Mouse (Mus musculus) left cerebral cortex, postnatal 10 days (tissue): ENCODE measurements around the gene Retreg1. TPM values are rescaled to one million over a fixed set of nuclear protein-coding genes. Genes with fewer than 3 reads are reported as not detected.

ENCODE experiments used
- DNase-seq, 2 experiments: peaks; one replicate each; pipeline ENCODE4 v3.0.0; 2021 to 2022; ENCODE audit warnings: low spot score in 2 of 2, mixed read lengths in 1 of 2; ENCODE audit errors: extremely low spot score in 1 of 2
- intact Hi-C: fragments of 180-260 bp; cut with DNase I; formaldehyde crosslinking; loops from one replicate; pipeline ENCODE4 v1.15.1; 2025
- total RNA-seq, 2 experiments: library from RNA; stranded (reverse); gene quantifications; 2 replicates each; pipeline ENCODE4 v1.2.3; 2021

The Retreg1 gene
- total RNA-seq, 2 experiments from 2014 or later = 42.1 to 44.2 TPM

DNA sequence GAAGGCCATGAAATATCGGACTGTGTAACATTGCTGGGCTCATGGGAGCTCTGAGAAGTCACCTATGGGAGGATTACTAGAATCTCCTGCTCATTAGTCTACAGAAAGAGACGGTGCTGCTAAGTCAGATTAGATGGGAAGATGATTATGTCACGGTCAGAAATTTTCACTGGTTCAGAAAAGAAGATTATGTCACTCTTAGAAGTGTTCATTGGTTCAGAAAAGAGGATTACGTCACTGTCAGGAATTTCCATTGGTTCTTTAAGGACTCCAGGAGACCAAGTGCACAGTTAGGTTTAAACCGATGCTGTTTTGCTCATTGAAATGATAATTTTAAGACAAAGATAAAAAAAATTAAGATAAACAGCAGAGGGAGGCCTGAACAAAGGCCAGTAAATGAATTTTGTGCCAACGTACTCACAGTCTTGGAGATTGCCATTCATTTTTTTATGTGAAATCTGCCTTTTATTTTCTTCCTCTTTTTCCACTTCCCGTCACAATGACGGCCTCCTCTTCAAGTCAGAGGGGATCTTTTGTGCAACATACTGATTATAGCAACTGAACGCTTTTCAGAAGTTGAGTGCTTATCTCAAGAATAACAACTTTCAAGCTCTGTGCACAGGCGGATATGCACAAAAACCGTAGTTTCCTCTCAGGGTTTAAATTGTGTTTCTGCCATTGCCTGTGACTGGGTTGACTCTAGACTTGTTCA is 67.0 kb downstream of the Retreg1 start:
- intact Hi-C loops = no loop called here
- no peak for DNase-seq

DNA sequence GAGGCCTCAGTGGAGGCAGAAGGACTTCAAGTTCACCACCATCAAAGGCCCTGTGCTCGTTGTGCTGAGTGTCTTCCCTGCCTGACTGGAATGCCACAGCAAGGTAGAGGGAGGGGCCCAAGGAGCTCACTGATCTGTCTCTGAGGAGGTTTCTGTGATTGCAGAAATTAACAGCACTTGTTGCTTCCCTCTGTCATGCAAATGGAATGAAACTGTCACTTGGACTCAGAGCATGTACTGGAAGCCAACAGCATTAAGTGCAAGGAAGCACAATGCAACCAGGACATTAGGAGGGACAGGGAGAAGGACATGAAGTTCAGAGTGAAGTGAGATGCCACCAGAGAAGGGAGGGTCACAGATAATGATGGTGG is 67.5 kb downstream of the Retreg1 start:
- no peak for DNase-seq
- intact Hi-C loops = no loop called here

DNA sequence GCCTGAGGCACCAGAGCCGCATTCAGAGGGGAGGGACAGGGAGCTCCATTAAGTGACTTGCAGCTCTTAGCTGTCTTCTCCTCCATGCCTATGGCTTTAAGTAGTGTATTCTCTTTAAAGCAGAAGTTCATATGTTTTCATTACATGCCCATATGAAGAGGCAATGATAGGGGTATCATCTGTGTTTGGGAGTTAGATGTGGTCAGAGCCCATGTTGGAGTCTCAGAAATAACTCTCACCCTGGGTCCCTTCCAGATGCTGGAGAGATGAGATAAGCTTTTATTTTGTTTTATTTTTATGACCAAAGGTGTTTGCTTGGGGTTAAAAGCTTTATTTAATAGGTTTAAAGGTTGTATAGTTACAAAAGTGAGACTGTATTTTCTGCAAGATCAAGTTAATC is 67.9 kb downstream of the Retreg1 start:
- intact Hi-C loops = no loop called here

DNA sequence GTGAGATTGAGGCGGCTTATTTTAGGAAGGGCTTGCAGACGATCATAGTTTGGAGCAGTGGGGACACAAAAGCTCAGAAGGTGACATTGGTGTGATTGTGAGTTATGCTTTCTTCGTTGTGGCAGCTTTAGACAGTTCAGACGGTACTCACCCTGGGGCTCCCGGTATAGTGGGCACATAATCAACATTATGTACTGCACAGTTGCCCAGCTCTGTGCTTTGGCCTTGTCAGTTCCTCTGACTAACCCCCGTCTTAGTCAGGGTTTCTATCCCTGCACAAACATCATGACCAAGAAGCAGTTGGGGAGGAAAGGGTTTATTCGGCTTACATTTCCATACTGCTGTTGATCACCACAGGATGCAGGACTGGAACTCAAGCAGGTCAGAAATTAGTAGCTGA is 69.9 kb downstream of the Retreg1 start:
- DNase-seq = no peak
- intact Hi-C loops = no loop called here

More for the DNA sequence above, 67.9 kb downstream of the Retreg1 start:
- no peak for DNase-seq

DNA sequence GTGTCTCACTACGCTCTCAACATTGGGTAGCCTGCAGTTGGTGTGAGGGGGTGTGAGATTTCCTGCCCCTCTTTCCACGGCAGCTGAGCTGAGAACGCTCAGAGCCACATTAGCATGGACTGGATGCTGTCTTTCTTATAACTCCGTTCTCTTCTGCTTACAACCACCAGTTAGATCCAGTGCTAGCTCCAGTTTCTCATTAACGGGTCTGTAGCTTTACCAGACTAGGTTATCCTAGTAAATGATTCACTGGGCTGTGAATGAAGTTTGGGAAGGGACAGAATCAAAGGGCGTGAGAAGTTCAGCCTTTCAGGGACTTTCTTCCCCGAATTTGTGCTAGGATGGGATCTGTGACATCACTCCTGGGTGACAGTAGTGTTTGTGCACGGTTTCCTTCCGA is 70.7 kb downstream of the Retreg1 start:
- no peak for DNase-seq

DNA sequence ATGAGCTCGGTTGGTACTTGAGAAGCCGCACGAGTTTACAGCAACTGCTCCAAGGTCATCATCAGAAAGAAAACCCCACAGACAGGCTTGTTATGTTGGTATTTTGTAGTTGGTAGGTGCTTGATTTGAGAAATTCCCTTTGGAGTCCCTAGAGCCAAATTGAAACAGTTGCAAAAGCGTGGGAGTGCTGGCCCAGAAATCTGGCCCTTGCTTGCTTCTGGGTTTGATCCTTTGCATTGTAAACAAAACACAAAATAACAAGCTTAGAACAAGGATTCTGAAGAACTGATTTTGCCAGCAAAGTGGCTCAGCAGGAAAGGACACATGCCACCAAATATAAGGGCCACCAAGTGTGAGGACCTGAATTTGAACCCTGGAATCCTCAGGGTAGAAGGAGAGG is 71.2 kb downstream of the Retreg1 start:
- no peak for DNase-seq
- intact Hi-C loops = no loop called here

More for the DNA sequence above, 70.7 kb downstream of the Retreg1 start:
- intact Hi-C loops = no loop called here

DNA sequence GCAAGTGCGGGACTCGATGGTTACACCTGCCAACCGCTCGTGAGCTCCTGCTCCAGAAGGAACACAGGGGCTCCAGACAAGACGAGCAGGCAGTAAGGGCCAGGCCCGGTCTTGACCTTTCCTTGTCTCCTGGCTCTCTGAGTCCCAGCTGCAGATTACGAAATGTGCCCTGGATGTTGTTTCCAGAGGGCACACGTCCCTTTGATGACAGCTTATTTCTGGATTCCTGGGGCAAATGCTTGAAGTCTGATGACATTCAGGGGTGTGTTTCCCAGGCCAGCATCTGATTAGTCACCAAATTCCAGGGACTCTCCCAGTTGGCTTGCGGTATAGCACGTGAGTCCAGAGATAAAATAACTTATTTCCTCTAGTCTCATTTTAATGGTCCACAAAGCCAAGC is 72.0 kb downstream of the Retreg1 start:
- intact Hi-C loops = no loop called here
- no peak for DNase-seq

DNA sequence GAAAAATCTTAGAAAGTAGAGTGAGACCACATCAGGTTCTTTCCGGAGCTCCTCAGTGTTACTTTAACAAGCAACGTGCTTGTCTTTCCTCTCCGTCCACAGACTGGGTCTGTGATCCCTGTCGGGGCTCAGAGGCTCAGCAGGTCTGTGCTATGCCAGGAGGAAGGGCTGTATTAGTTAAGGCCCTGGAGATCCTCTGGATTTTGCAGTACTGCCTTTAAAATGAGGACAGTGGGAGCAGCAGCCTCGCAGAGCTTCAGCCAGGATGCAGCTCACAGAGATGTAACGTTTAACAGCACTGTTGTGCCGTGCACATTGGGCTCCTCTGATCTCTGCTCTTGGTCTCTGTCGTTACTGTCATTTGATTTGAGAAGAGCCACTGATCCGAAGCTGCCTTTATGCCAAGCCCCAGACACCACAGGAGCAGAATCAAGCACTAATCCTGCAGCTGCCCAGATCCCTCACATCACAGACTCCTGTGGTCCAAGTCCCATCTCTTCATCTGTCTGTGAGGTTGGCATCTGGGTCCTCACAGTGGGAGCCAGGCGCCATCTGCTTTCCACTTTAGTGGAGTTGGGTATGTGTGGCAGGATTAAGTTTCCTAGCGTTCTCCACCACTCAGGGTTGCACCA is 72.7 kb downstream of the Retreg1 start:
- intact Hi-C loops = no loop called here
- no peak for DNase-seq

DNA sequence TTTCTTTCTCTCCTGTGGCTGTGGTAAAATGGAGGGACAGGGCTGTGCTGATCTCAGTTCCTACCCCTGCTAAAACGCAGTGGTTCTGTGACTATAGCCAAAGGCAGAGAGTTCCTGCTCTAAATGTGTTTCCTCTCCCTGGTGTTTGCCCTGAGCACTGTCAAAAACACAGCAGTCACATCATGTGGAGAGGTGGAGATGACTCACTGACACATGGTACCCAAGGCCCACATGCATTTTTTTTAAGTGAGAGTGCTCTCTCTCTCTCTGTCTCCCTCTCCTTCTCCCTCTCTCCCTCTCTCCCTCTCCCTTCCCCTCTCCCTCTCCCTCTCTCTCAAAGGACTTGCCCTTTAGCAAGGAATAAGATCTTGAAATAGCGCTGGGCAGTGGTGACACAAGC is 73.3 kb downstream of the Retreg1 start:
- intact Hi-C loops = no loop called here
- no peak for DNase-seq

DNA sequence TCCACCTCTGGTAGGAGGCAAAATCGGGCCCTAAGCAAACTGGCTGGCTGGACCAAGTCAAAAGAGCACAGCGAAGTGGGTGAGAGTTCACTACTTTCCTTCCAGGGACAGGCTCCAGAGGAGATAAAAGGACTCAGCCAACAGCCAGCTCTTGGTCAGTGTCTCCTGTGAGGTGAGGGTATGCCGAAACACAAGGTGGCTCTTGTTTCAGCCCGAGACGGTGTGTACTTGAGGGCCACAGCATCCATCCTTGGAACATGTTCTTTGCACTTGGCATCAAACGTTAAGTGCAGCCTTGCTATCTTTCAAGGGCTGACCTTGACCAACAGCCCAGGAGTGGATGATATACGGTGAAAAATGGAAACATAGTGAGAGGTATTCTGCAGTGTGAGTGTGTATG is 75.7 kb downstream of the Retreg1 start:
- no peak for DNase-seq
- intact Hi-C loops = no loop called here

DNA sequence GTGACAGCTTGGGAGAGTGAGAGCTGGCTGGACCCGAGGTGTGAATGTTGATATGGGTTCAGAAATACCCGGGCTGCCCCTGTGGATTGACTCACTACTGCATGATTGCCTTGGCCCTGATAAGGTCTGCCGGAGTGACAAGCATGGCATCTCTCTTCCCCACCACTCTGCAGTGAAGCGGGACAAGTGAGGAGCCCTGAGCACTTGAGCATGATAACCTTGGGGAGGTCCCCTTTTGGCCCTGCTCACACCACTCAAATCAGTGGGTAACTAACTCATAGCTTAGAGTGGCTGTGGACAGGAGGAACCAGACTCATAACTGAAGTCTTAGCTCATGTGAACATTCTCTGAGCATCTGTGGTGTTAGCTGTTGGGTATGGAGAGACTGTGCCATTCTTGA is 77.0 kb downstream of the Retreg1 start:
- DNase-seq = no peak
- intact Hi-C loops = no loop called here

DNA sequence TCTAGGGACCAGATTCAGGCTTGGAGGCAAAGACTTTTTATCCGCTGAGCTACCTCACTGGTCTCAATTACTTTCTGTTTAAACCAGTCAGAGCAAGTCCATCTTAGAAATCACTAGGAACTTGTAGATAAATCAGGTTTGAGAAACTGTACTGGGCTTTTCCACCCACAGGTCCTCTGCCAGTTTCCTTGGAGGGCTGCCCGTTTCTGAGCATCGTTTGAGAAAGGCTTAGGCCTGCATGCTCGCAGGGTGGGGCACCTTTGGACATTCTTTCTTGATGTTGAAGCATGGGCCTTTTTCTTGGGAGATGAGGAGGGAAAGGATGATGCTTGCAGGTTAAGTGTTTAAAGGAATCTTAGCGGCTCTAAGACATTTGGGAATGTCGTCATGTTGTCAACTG is 77.9 kb downstream of the Retreg1 start:
- intact Hi-C loops = no loop called here
- DNase-seq = no peak

DNA sequence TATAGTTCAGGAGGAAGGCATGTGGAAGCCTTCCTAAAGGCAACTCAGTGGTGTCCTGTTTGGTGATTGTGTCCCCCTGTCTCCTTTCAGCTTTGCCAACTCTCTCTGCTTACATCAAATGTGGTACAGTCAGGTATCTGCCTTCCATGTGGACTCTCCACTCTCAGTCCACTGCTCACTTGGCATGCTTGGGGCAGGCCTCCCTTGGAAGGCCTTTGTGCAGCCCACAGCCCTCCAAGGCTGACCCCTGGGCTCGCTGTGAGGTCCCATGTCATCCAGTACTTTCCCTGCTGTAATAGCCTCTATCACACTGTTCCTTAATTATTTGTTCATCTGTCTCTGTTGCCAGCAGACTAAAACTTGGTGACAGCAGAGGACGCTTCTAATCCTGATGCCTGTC is 79.0 kb downstream of the Retreg1 start:
- intact Hi-C loops = no loop called here

DNA sequence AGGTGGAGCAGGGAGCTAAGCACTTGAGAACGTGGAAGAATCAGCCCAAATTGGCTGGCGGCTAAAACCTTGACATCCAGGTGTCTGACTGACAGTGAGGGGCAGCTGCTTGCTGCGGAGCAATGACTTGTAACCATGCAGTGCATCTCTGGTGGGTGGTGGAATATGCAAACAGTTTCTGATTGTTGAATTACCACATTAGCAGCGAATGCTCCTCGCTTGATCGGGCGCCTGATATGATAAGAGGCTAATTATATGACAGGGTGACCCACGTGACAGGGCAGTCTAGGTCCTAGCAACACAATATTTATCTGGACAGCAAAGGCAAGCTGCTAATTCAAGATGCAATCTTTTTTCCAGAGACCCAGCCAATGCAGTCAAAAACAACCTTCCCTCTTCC is 80.9 kb downstream of the Retreg1 start:
- DNase-seq = no peak
- intact Hi-C loops = no loop called here

More for the DNA sequence above, 79.0 kb downstream of the Retreg1 start:
- no peak for DNase-seq

DNA sequence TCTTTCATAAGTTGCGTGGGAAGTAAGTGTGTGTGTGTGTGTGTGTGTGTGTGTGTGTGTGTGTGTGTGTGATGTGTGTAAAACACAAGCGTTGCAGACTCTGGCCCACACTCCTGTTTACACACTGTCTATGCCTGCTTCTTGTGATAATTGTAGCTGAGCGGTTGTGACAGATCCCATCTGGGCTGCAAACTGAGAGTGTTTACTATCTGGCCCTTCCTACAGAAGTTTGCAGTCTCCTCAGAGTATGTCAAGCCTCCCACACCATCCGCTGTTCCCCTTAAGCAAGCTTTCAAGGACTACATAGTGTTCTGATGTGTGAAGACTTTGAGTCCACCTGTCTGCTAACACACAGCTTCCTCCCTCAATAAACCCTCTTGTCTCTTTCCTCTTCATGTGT is 83.2 kb downstream of the Retreg1 start:
- intact Hi-C loops = no loop called here
- DNase-seq = peak in 1 of 2 experiments; percentile 42

DNA sequence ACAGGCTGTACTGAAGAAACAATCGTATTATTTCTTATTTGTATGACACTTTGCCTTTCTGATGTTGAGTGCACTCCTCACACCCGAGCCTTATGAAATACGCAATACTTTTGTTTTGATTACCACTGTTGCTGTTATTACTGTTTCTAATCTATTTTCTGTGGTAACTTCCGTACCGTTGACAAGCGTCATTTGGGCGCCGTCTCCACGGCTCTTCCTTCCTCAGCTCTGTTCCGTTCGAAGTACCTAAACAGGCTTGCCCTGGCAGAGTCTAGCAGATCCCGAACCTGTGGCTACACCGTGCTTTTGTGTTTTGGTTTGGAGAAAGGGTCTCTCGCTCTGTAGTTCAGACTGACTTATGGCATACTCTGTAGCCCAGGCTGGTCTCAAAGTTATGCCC is 84.1 kb downstream of the Retreg1 start:
- intact Hi-C loops = no loop called here

DNA sequence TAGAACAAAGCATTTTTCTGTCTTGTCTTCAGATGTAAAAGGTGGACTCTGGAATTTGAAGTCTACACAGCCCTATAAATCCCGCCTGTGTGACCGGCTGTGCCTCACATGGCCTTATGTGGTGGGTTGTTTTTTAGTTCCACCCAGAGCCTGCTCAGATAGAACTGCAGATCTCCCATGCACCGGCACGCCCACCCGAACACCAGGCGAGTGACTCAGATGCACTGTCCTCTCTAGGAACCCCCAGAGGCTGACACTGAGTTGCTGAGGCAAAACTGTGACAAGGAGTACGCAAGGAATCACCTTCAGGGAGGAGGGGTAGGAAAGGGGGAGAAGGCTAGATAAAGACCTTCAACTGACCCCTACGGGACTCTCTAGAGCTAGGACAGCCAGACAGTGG is 85.0 kb downstream of the Retreg1 start:
- intact Hi-C loops = no loop called here
- no peak for DNase-seq

More for the DNA sequence above, 84.1 kb downstream of the Retreg1 start:
- DNase-seq = no peak

DNA sequence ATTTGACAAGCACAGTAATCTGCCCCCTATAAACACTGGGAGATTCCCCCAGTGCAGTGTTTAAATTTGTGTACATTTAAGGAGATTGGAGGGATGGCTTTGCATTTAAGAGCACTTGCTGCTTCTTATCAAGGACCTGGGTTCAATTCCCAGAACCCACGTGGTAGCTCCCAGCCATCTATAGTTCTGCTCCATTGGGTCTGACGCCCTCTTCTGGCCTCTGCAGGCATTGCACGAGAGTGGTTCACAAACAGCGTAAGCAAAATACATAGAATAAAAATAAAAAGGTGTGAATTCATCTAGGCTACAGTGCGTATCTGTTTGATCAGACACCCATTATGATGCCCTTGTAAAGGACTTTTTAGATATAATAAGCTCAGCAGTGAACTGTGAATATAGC is 85.9 kb downstream of the Retreg1 start:
- intact Hi-C loops = no loop called here
- no peak for DNase-seq

DNA sequence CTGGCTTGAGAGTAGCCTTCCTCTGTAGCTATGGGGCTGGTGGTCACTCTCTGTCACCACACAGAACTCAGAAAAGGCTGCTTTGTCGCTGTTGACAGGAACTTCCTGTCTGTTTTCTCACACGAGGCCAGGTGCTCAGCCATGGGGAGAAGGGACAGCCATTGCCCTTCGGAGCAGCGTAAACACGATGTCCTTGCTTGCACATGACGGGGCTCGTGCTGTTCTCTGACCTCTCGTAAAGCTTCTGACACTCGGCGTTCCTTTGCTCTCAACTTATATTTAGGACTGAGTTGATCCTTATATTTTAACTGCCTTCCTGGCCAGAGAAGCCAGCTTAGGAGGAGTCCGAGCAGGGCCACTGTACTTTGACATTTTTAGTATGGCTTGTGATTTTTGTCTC is 86.5 kb downstream of the Retreg1 start:
- intact Hi-C loops = no loop called here
- DNase-seq = no peak

DNA sequence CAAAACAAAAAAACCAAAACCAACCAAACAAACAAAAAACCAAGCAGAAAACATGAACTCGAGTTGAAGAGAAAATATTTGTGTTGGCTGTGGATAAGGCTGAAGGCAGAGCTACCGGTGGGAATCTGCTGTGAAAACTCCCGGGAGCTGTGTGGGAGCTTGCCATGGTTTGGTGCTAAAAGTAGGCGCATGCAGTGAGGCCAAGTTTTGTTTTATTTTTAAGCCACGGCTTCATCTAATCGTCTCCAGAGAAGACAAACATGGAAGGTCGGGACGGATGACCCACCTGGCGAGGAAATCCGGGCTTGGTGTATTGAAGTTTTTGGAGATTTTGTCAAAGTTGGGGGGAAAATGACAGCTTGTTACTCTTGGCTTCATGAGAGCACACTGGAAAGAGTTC is 87.0 kb downstream of the Retreg1 start:
- DNase-seq = peak in 1 of 2 experiments; percentile 48
- intact Hi-C loops = no loop called here

DNA sequence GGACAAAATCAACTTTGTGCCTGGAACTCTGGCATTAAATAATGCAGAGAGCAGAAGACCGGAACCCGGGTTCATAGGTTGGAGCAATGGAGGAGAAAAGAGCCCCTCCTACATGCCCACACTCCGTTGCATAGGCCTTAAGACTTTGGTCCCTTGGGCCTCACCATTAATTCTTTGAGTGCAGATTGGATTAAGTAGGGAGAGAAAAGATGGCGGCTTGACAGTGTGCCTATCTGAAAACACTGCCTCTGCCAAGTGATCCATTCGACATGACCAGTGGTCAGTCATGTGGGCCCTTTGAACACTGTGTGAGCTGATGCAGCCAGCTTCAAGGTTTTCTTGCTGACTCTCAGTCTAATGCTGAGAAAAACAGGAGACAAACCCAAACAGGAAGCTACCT is 87.7 kb downstream of the Retreg1 start:
- intact Hi-C loops = no loop called here
- no peak for DNase-seq
